Mouse (Mus musculus) liver (tissue): ENCODE measurements around the gene Pvr.

Experiments used
- DNase-seq: peaks from one replicate; pipeline ENCODE4 v3.0.0-alpha.2; 2020; ENCODE audit warnings: mixed read lengths

Gene Pvr

GRCm38 (mm10) chr7:19867751-19868399, 53.1 kb downstream of the Pvr start:
- no peak for DNase-seq

- no peak for DNase-seq
Measured at GRCm38 (mm10) chr7:19866490-19866889, 54.5 kb downstream of the Pvr start.

GRCm38 (mm10) chr7:19865246-19866036, 55.5 kb downstream of the Pvr start:
- DNase-seq: no peak

- DNase-seq: no peak
Measured at GRCm38 (mm10) chr7:19864241-19864640, 56.7 kb downstream of the Pvr start.

- no peak for DNase-seq
Measured at GRCm38 (mm10) chr7:19861199-19861598, 59.8 kb downstream of the Pvr start, which contains the start of gene Ceacam16. Gene Ceacam16, minus strand, starts transcription at chr7:19861299.

- DNase-seq: no peak
Measured at GRCm38 (mm10) chr7:19859740-19860139, 61.2 kb downstream of the Pvr start.

- no peak for DNase-seq
Measured at GRCm38 (mm10) chr7:19856283-19856682, 64.7 kb downstream of the Pvr start.

GRCm38 (mm10) chr7:19855663-19856062, 65.3 kb downstream of the Pvr start:
- no peak for DNase-seq
